Comparison of ENCODE assay signal across 8 mouse cellular contexts in the genomic region with DNA sequence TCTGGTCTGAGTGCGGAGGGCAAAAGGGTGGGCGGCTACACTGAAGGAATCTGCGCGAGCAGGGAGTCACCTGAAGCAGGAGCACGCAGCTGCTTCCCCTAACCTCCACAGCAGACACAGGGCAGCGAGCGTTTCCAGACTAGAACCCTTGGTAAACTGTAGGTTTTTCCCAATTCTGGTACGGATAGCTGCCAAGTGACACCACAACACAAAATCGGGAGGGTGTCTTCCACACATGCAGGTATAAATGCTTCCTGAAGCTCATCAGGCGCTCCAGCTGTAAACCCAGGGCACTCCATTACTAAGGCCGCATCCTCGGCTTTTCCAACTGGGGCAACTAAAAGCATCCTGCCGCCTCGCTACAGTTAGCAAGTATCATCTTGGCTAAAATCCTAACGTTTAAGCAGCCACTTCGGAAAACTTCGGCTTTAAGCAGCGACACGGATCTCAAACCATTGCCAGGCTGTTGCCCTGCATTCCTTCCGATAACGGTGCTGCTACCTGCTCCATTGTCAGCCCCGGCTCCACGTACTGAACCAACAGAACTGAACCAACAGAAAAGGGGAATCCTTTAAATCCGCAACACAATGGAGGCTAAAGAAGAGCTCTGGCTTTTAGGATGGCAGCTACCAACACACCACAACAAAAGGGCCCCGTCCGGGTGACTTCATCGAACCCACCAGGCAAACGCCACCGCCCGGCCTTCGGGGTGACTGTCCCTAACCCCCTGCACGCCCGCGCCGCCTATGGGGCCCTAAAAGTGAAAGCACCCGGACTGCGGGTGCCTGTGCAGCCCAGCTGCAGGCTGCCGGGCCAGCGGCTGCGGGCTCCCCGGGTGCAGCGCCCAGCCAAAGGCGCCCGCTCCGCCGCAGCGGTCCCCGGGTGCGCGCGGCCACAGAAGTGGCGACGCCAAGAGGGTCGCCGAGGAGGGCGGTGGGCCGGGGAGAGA. TPM values are rescaled to one million over a fixed set of nuclear protein-coding genes. Genes with fewer than 3 reads are reported as not detected.
DNase-seq lines count a peak whose midpoint lies in the region; ATAC-seq lines count a peak whose summit lies in the region.

No protein-coding gene starts in this region.

- H3K27me3 ChIP-seq in hindbrain, embryonic 15.5 days, result no peaks in the 10 kb centered on the region

- H3K27ac ChIP-seq in hindbrain, embryonic 15.5 days (replicated peaks), result peak overlapping the region; percentile 96
- H3K27ac ChIP-seq in macrophage, result peak overlapping the region; percentile 86

- peak overlapping the region; percentile 86 for H3K4me3 ChIP-seq in hindbrain, embryonic 15.5 days
- peak overlapping the region; percentile 89 for H3K4me3 ChIP-seq in macrophage (ENCODE audit: inconsistent target)

- H3K36me3 ChIP-seq in hindbrain, embryonic 15.5 days, result no peaks in the 10 kb centered on the region
- no peaks in the 10 kb centered on the region for H3K36me3 ChIP-seq in macrophage (ENCODE audit: inconsistent target)

- no peaks in the 10 kb centered on the region for H3K9me3 ChIP-seq in hindbrain, embryonic 15.5 days

- H3K9ac ChIP-seq in hindbrain, embryonic 15.5 days, result peak overlapping the region; percentile 94

- H3K79me2 ChIP-seq in macrophage (ENCODE audit: inconsistent target), result peaks cover 48% of the 10 kb centered on the region

- WGBS in hindbrain, embryonic 15.5 days, result under 1% methylated on average over 56 of the region's 57 CpGs
- under 1% methylated on average over 47 of the region's 57 CpGs for WGBS in macrophage (ENCODE audit: missing documents)

- peak overlapping the region; percentile 69 for H3K4me2 ChIP-seq in hindbrain, embryonic 15.5 days

- DNase-seq in Muller cell, postnatal 12 days (ENCODE audit: inconsistent ontology term), result peak; percentile 87
- peak; percentile 79 to 80 for DNase-seq in cerebellum, postnatal 10 days
- DNase-seq in frontal cortex, postnatal 36 days (ENCODE audit: low spot score in 2 of 2), result peak; percentile 61 to 62
- DNase-seq in left cerebral cortex, adult 18-20 months (ENCODE audit: low spot score in 2 of 2), result peak; percentile 46 to 60
- peak; percentile 41 for DNase-seq in retina, postnatal 7 days (ENCODE audit: low read depth, low spot score)
- peak; percentile 57 to 66 for DNase-seq in urinary bladder, adult 18-20 months (ENCODE audit: low spot score in 2 of 2)

- peak; percentile 82 for ATAC-seq in hindbrain, embryonic 15.5 days (ENCODE audit: low FRiP score, low read depth)

- H3K4me1 ChIP-seq in hindbrain, embryonic 15.5 days (replicated peaks), result peaks cover 36% of the 10 kb centered on the region

RNA-seq across cellular contexts. Expression of a gene that starts 0.6 kb away (rescaled TPM):
- not detected in 2 replicates for polyA plus RNA-seq in hindbrain, embryonic 15.5 days (2015; fragmentation: Nextera tagmentation; extraction: Ambion mirVana)
- total RNA-seq in left cerebral cortex, adult 18-20 months (2021), result 1 to 10 TPM; 2.0 to 3.0 TPM
- not detected for total RNA-seq in macrophage (2018; cell fraction: chromatin; rRNA removed)
- not detected for total RNA-seq in macrophage (2018; cell fraction: cytosol; rRNA removed)
- total RNA-seq in macrophage (2018; cell fraction: nucleus; rRNA removed), result not detected
- not detected in 3 replicates for polyA plus RNA-seq in macrophage (2018)

RNA-seq across cellular contexts. Expression of a gene that starts 44.9 kb away (rescaled TPM):
- polyA plus RNA-seq in hindbrain, embryonic 15.5 days (2015; fragmentation: Nextera tagmentation; extraction: Ambion mirVana), result 181 and 209 TPM in 2 replicates
- total RNA-seq in left cerebral cortex, adult 18-20 months (2021), result 100 to 1,000 TPM; 158 to 178 TPM
- total RNA-seq in macrophage (2018; cell fraction: chromatin; rRNA removed), result 100 to 1,000 TPM in 14 of 26 experiments, 10 to 100 TPM in 12; 23.7 to 222 (median 108) TPM
- total RNA-seq in macrophage (2018; cell fraction: cytosol; rRNA removed), result 100 to 1,000 TPM in 14 of 26 experiments, 10 to 100 TPM in 12; 75.4 to 160 (median 114) TPM
- 100 to 1,000 TPM in 7 of 26 experiments, 10 to 100 TPM in 19; 32.5 to 170 (median 71.8) TPM for total RNA-seq in macrophage (2018; cell fraction: nucleus; rRNA removed)
- 67.2 to 135 TPM (median 99.0 TPM) in 3 replicates for polyA plus RNA-seq in macrophage (2018)

RNA-seq across cellular contexts. Expression of a gene that starts 45.0 kb away (rescaled TPM):
- polyA plus RNA-seq in hindbrain, embryonic 15.5 days (2015; fragmentation: Nextera tagmentation; extraction: Ambion mirVana), result 198 and 201 TPM in 2 replicates
- total RNA-seq in left cerebral cortex, adult 18-20 months (2021), result 100 to 1,000 TPM; 117 to 123 TPM
- 100 to 1,000 TPM in 10 of 26 experiments, 10 to 100 TPM in 16; 50.2 to 130 (median 94.1) TPM for total RNA-seq in macrophage (2018; cell fraction: chromatin; rRNA removed)
- 10 to 100 TPM; 54.8 to 96.7 (median 73.7) TPM for total RNA-seq in macrophage (2018; cell fraction: cytosol; rRNA removed)
- total RNA-seq in macrophage (2018; cell fraction: nucleus; rRNA removed), result 100 to 1,000 TPM in 1 of 26 experiments, 10 to 100 TPM in 25; 41.4 to 104 (median 62.3) TPM
- 76.8 to 156 TPM (median 106 TPM) in 3 replicates for polyA plus RNA-seq in macrophage (2018)

RNA-seq across cellular contexts. Expression of a gene that starts 56.3 kb away (rescaled TPM):
- 42.6 and 43.0 TPM in 2 replicates for polyA plus RNA-seq in hindbrain, embryonic 15.5 days (2015; fragmentation: Nextera tagmentation; extraction: Ambion mirVana)
- 10 to 100 TPM; 28.9 to 30.8 TPM for total RNA-seq in left cerebral cortex, adult 18-20 months (2021)
- total RNA-seq in macrophage (2018; cell fraction: chromatin; rRNA removed), result 100 to 1,000 TPM in 1 of 26 experiments, 10 to 100 TPM in 25; 13.0 to 153 (median 34.1) TPM
- total RNA-seq in macrophage (2018; cell fraction: cytosol; rRNA removed), result 10 to 100 TPM; 35.3 to 60.4 (median 42.7) TPM
- total RNA-seq in macrophage (2018; cell fraction: nucleus; rRNA removed), result 100 to 1,000 TPM in 1 of 26 experiments, 10 to 100 TPM in 25; 17.4 to 114 (median 34.7) TPM
- polyA plus RNA-seq in macrophage (2018), result 29.7 to 103 TPM (median 53.7 TPM) in 3 replicates

Comparison
In these comparisons a context has a peak if more than half of its experiments do, and no peak if none do; other contexts are left out.
1. Peak in every context shown above with its lines: DNase-seq, ATAC-seq, H3K4me3 ChIP-seq and H3K27ac ChIP-seq.